Mouse (Mus musculus) liver, embryonic 13.5 days (tissue): ENCODE measurements at regions not wholly inside any gene's neighbourhood (a gene's known extent, or its start where the extent isn't known, plus 50 kb on each side); places are given as distances from the start of the nearest gene placed in this dataset.
"Not testable (repeated sequence)": the region's sequence is repeated elsewhere in the genome, so short reads cannot be mapped to it uniquely, and the experiment has no call there.

Experiments
- ATAC-seq: fragments of 200-750 bp; cut with Nextera tagmentation; 2 replicates; pipeline ENCODE4 v1.8.0; 2017; ENCODE audit warnings: low read depth, mild to moderate bottlenecking, moderate number of reproducible peaks, moderate library complexity
- DNase-seq: peaks from one replicate; pipeline ENCODE4 v3.0.0; 2022
- H3K27ac ChIP-seq: fragments of 300-500 bp; sonication (generic); 2 replicates; pipeline ENCODE4 v1.5.1; 2015; ENCODE audit warnings: moderate library complexity, mild to moderate bottlenecking, inconsistent platforms
- H3K27me3 ChIP-seq: fragments of 300-500 bp; sonication (generic); 2 replicates; pipeline ENCODE4 v1.6.1; 2015; ENCODE audit warnings: mild to moderate bottlenecking, inconsistent platforms
- H3K36me3 ChIP-seq: fragments of 300-500 bp; sonication (generic); 2 replicates; pipeline ENCODE4 v1.6.1; 2015; ENCODE audit warnings: mild to moderate bottlenecking, inconsistent platforms
- H3K4me1 ChIP-seq: fragments of 300-500 bp; sonication (generic); replicated peaks from 2 replicates; pipeline ENCODE4 v1.6.1; 2015; ENCODE audit warnings: inconsistent platforms
- H3K4me2 ChIP-seq: fragments of 300-500 bp; sonication (generic); 2 replicates; pipeline ENCODE4 v1.6.1; 2015; ENCODE audit warnings: inconsistent platforms, mild to moderate bottlenecking, moderate library complexity
- H3K4me3 ChIP-seq: fragments of 300-500 bp; sonication (generic); replicated peaks from 2 replicates; pipeline ENCODE4 v1.5.1; 2015; ENCODE audit warnings: mild to moderate bottlenecking, inconsistent platforms
- H3K9ac ChIP-seq: fragments of 300-500 bp; sonication (generic); 2 replicates; pipeline ENCODE4 v1.6.1; 2015; ENCODE audit warnings: mild to moderate bottlenecking, inconsistent platforms
- H3K9me3 ChIP-seq: fragments of 300-500 bp; sonication (generic); replicated peaks from 2 replicates; pipeline ENCODE4 v1.6.1; 2016; ENCODE audit warnings: inconsistent platforms
- WGBS: fragments of 180-500 bp; shearing (Covaris S2); methylation state at CpG from one replicate; pipeline ENCODE4 v1.1.7; 2015; ENCODE audit not compliant: insufficient replicate concordance; 5-methylcytosine and 5-hydroxymethylcytosine counted together

- Histone ChIP-seq H3K4me1 (no peaks in the 10 kb centered on the region), H3K27me3 (no peaks in the 10 kb centered on the region), H3K4me2 (no peak overlapping the region), H3K9me3 (no peaks in the 10 kb centered on the region; the same call in 1 of the 2 replicates), H3K27ac (no peak overlapping the region), H3K9ac (no peak overlapping the region), H3K4me3 (no peak overlapping the region), H3K36me3 (no peaks in the 10 kb centered on the region)
- DNase-seq (no peak), ATAC-seq (no peak)
- WGBS, result 64% methylated on average over 7 of the region's 7 CpGs
Observed at GRCm38 (mm10) chr4:143055371-143055770, 157.4 kb downstream of the Prdm2 start.

- 77% methylated on average over 5 of the region's 5 CpGs for WGBS
Observed at GRCm38 (mm10) chr4:143053029-143053428, 159.8 kb downstream of the Prdm2 start.

GRCm38 (mm10) chr4:143051205-143051604 is 161.6 kb downstream of the Prdm2 start:
- H3K9ac ChIP-seq, result no peak overlapping the region
- H3K4me3 ChIP-seq, result no peak overlapping the region
- WGBS, result 64% methylated on average over 1 of the region's 1 CpGs
- H3K27ac ChIP-seq, result no peak overlapping the region
- DNase-seq (no peak), ATAC-seq (no peak)
- H3K4me1 ChIP-seq, result no peaks in the 10 kb centered on the region
- no peaks in the 10 kb centered on the region for H3K27me3 ChIP-seq
- H3K9me3 ChIP-seq, result no peaks in the 10 kb centered on the region
- no peak overlapping the region for H3K4me2 ChIP-seq
- H3K36me3 ChIP-seq, result no peaks in the 10 kb centered on the region

More at GRCm38 (mm10) chr4:143053029-143053428, 159.8 kb downstream of the Prdm2 start:
- Histone ChIP-seq H3K9me3 (no peaks in the 10 kb centered on the region), H3K9ac (no peak overlapping the region), H3K36me3 (no peaks in the 10 kb centered on the region), H3K27ac (no peak overlapping the region), H3K4me2 (no peak overlapping the region), H3K4me1 (no peaks in the 10 kb centered on the region), H3K4me3 (no peak overlapping the region), H3K27me3 (no peaks in the 10 kb centered on the region)
- no peak for ATAC-seq
- no peak for DNase-seq

DNA sequence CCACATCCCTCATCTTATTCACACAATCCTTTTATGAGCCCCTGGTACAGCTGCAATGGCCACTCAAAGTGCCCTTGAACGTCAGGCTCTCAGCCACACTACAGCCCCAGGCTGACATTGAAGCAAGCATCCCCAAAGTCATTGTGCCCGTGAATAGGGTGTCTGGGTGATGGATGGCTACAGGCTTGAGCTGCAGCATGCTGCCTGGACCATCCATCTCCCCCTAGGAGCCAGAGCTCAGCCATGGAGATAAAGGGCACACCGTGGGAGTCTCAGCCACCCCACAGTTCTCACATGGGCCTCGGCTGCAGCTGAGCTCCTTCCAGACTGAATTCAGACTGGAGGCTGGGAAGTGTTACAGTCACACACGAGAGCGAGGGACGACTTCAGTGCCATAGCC is 167.6 kb downstream of the Prdm2 start:
- Histone ChIP-seq H3K4me1 (no peaks in the 10 kb centered on the region), H3K9ac (no peak overlapping the region), H3K27ac (no peak overlapping the region), H3K4me2 (no peak overlapping the region), H3K4me3 (no peak overlapping the region), H3K9me3 (no peaks in the 10 kb centered on the region), H3K36me3 (no peaks in the 10 kb centered on the region), H3K27me3 (no peaks in the 10 kb centered on the region)
- DNase-seq (no peak), ATAC-seq (no peak)
- 49% methylated on average over 7 of the region's 7 CpGs for WGBS

DNA sequence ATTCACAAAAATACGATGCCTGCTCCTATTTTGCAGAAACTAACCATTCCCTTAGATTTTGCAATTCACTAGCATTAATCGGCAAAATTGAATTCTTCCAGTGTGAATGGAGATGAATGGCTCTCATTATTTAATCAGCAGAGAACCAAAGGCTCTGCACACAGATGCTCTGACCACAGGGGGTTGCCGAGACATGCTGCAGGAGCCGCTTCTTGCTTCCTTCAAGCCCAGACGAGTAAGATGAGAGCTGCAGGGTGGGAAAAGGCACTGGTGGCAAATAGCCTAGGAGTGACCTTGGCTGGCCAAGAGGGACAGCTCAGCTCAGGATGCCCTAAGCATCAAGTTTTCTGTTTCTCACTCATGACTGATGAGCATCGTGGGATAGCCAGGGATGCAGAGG is 170.0 kb downstream of the Prdm2 start:
- no peak overlapping the region for H3K4me3 ChIP-seq
- no peak for DNase-seq
- H3K27ac ChIP-seq, result no peak overlapping the region
- H3K9ac ChIP-seq, result no peak overlapping the region
- ATAC-seq, result no peak
- no peaks in the 10 kb centered on the region for H3K36me3 ChIP-seq
- H3K4me1 ChIP-seq, result no peaks in the 10 kb centered on the region
- no peaks in the 10 kb centered on the region for H3K27me3 ChIP-seq
- 63% methylated on average over 6 of the region's 6 CpGs for WGBS
- H3K9me3 ChIP-seq, result no peaks in the 10 kb centered on the region
- H3K4me2 ChIP-seq, result no peak overlapping the region

GRCm38 (mm10) chr4:143038626-143039025 is 174.2 kb downstream of the Prdm2 start:
- no peak overlapping the region for H3K9ac ChIP-seq
- no peak for ATAC-seq
- 73% methylated on average over 9 of the region's 9 CpGs for WGBS
- H3K4me3 ChIP-seq, result no peak overlapping the region
- no peaks in the 10 kb centered on the region for H3K9me3 ChIP-seq
- H3K36me3 ChIP-seq, result no peaks in the 10 kb centered on the region
- H3K4me2 ChIP-seq, result no peak overlapping the region
- H3K27ac ChIP-seq, result no peak overlapping the region
- H3K27me3 ChIP-seq, result no peaks in the 10 kb centered on the region
- H3K4me1 ChIP-seq, result no peaks in the 10 kb centered on the region
- no peak for DNase-seq

DNA sequence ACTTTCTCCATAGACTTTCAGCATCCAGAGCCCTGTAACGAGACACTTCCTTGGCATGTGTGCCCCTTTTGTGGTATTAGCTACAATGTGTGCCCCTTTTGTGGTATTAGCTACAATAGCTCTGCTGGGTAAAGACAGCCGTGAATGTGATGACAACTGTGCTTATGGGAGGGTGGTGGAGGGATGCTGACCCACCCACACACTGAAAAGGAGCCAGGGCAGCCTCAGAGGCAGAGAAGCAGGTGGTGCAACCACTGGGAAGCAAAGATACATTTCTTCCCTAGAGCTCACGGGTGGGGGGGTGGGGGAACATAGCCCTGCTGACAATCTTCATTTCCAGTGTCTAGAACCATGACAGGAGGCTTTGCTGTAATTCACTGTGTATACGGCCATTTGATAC is 176.1 kb downstream of the Prdm2 start:
- Histone ChIP-seq H3K36me3 (no peaks in the 10 kb centered on the region), H3K4me1 (no peaks in the 10 kb centered on the region), H3K9ac (no peak overlapping the region), H3K4me2 (no peak overlapping the region), H3K9me3 (no peaks in the 10 kb centered on the region), H3K4me3 (no peak overlapping the region), H3K27me3 (no peaks in the 10 kb centered on the region), H3K27ac (no peak overlapping the region)
- no peak for ATAC-seq
- no peak for DNase-seq
- WGBS, result 52% methylated on average over 4 of the region's 4 CpGs

GRCm38 (mm10) chr4:143035089-143035488 is 177.7 kb downstream of the Prdm2 start:
- H3K9ac ChIP-seq, H3K36me3 ChIP-seq, ATAC-seq, H3K4me2 ChIP-seq, H3K27ac ChIP-seq, H3K27me3 ChIP-seq, H3K4me3 ChIP-seq, H3K4me1 ChIP-seq, H3K9me3 ChIP-seq, DNase-seq: not testable (repeated sequence)
- 30% methylated on average over 2 of the region's 2 CpGs for WGBS

DNA sequence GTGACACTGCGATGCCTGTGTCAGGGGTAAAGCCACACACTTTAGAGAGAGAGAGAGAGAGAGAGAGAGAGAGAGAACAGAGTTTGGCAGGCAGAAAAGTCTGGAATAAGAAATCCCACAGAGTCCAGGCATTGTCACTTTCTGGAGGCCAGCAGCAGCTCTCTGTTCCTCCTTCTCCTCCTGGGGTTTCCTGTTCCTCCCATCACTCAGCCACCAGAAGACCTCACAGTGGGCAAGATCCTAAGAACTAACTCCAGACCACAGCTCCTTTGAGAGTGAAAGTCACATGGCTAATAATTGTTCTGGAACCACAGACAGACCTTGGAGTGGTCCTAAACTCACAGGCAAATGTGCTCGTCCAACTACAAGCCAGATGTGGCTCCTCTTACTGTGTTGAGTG is 178.5 kb downstream of the Prdm2 start:
- H3K9ac ChIP-seq, H3K9me3 ChIP-seq, H3K27me3 ChIP-seq, H3K4me1 ChIP-seq, H3K4me2 ChIP-seq, DNase-seq, H3K36me3 ChIP-seq, ATAC-seq, H3K4me3 ChIP-seq, H3K27ac ChIP-seq: not testable (repeated sequence)
- 50% methylated on average over 2 of the region's 2 CpGs for WGBS

- not testable (repeated sequence) for ATAC-seq, H3K9ac ChIP-seq, H3K9me3 ChIP-seq, H3K27ac ChIP-seq, DNase-seq, H3K4me3 ChIP-seq, H3K27me3 ChIP-seq, H3K4me1 ChIP-seq, H3K36me3 ChIP-seq, H3K4me2 ChIP-seq
- 46% methylated on average over 4 of the region's 4 CpGs for WGBS
Observed at GRCm38 (mm10) chr4:143029813-143030212, 183.0 kb downstream of the Prdm2 start.

GRCm38 (mm10) chr4:143027292-143027691 is 185.5 kb downstream of the Prdm2 start:
- ATAC-seq, result no peak
- Histone ChIP-seq H3K4me3 (no peak overlapping the region), H3K27me3 (no peaks in the 10 kb centered on the region), H3K36me3 (no peaks in the 10 kb centered on the region), H3K27ac (no peak overlapping the region), H3K4me2 (no peak overlapping the region), H3K4me1 (no peaks in the 10 kb centered on the region), H3K9me3 (no peaks in the 10 kb centered on the region), H3K9ac (no peak overlapping the region)
- WGBS, result 8% methylated on average over 5 of the region's 5 CpGs
- DNase-seq, result no peak

DNA sequence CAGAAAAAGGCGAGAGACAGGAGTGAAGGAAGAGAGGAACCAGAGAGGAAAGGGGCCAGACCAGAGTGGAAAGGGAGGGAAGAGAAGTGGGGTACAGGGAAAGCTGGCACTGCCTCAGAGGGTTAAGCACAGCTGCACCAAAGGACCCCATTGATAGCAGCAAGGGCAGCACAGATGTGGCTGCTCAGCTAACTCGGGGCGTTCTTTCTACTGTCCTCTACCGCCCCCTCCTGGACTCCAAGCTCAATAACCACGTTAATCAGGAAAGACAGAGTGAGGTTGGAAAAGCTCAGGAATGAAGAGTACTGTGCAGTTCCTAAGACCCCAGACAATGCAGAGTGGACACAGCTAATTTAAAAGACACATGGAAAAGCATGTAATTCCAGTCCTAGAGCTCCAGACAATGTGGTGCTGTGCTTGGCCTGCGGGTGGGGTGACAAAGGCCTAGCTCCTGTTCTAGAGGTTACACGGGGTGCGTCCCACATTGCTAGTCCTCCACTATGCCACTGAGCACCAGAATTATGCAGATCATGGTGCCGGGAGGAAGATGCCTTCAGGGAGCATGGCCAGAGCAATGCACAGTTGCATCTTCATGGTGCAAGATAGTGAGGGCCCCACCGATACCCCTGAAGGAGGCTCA is 191.4 kb downstream of the Prdm2 start:
- H3K9me3 ChIP-seq, result no peaks in the 10 kb centered on the region
- H3K27me3 ChIP-seq, result 0 out of 2 replicates have a peak, but pooled peaks cover 5% of the 10 kb centered on the region
- ATAC-seq, result no peak
- H3K4me2 ChIP-seq, result no peak overlapping the region
- no peak overlapping the region for H3K27ac ChIP-seq
- H3K9ac ChIP-seq, result no peak overlapping the region
- no peaks in the 10 kb centered on the region for H3K36me3 ChIP-seq
- no peak for DNase-seq
- WGBS, result 39% methylated on average over 10 of the region's 10 CpGs
- H3K4me3 ChIP-seq, result no peak overlapping the region
- H3K4me1 ChIP-seq, result no peaks in the 10 kb centered on the region
